Mouse (Mus musculus): ENCODE measurements at regions not wholly inside any gene's neighbourhood (a gene's known extent, or its start where the extent isn't known, plus 50 kb on each side); places are given as distances from the start of the nearest gene placed in this dataset.

GRCm38 (mm10) chr10:21775911-21776761, 105.8 kb upstream of the Sgk1 start:
- no peak for TF ChIP-seq USF1 (IDR thresholded peaks at IDR 0.05; ENCODE audit: low read depth)
- no peak for TF ChIP-seq POLR2AphosphoS2 (IDR thresholded peaks at IDR 0.05; ENCODE audit: insufficient read length, low read depth)
- TF ChIP-seq CEBPB (IDR thresholded peaks at IDR 0.05; ENCODE audit: insufficient read depth, poor library complexity, severe bottlenecking): no peak
- no peak for TF ChIP-seq MAX (IDR thresholded peaks at IDR 0.05; ENCODE audit: low read depth)
